Mouse (Mus musculus) megakaryocyte, embryonic 14.5 days (primary cell): ENCODE results near the gene Rasl12.

ENCODE experiments used
- FLI1 ChIP-seq: IDR thresholded peaks from 2 replicates; pipeline ENCODE4 v1.6.1; 2012; ENCODE audit warnings: low read length, inconsistent platforms, mixed read lengths
- GATA1 ChIP-seq: IDR thresholded peaks from 3 replicates; pipeline ENCODE4 v1.6.1; 2012; ENCODE audit warnings: mixed read lengths, low read length, inconsistent platforms, borderline replicate concordance

- TF ChIP-seq GATA1 (no peak), FLI1 (no peak)
These were observed 21.3 kb downstream of the Rasl12 start for GRCm38 (mm10) chr9:65419633-65420032.
